Mouse (Mus musculus): ENCODE data around the gene F10. TPM values are rescaled to one million over a fixed set of nuclear protein-coding genes. Genes with fewer than 3 reads are reported as not detected.

Gene F10
- total and polyA plus RNA-seq, 3 experiments: not detected

- Histone ChIP-seq H3K4me2 (ENCODE audit: insufficient read depth, low read depth, poor library complexity, severe bottlenecking) (no peak overlapping the region), H3K9ac (ENCODE audit: insufficient read depth, low read depth) (no peak overlapping the region), H3K36me3 (replicated peaks in 1 of 2; ENCODE audit: control insufficient read depth in 1 of 2, insufficient read depth in 1 of 2, low read length in 1 of 2) (no peaks in the 10 kb centered on the region), H3K9me3 (replicated peaks; ENCODE audit: low read length) (no peaks in the 10 kb centered on the region), H3K27ac (ENCODE audit: insufficient read depth, low read depth) (no peak overlapping the region), H3K27me3 (replicated peaks) (peaks cover 95% of the 10 kb centered on the region), H3K4me3 (replicated peaks in 1 of 3; ENCODE audit: low read depth in 2 of 3, low read length in 2 of 3, poor library complexity in 1 of 3) (no peak overlapping the region), H3K4me1 (ENCODE audit: control insufficient read depth in 1 of 2, insufficient read depth in 2 of 2) (no peaks in the 10 kb centered on the region; a peak in 1 of 4 replicates), H3K79me2 (replicated peaks; ENCODE audit: control insufficient read depth, extremely low read depth, insufficient read depth, poor library complexity, severe bottlenecking) (no peaks in the 10 kb centered on the region)
- DNase-seq (ENCODE audit: extremely low read depth): no peak
- in situ Hi-C loops (cut with MboI; ENCODE audit: low pct_ligation_motif_present, low pct_unique_long_range_greater_than_20kb, low sequenced_read_pairs): no loop called here
- TF ChIP-seq KAT2A (IDR thresholded peaks at IDR 0.05; ENCODE audit: insufficient replicate concordance, low read length) (no peak), JUN (IDR thresholded peaks at IDR 0.05; ENCODE audit: insufficient read depth, low read depth, low read length) (no peak), NRF1 (IDR thresholded peaks at IDR 0.05; ENCODE audit: low read depth, low read length) (no peak), RCOR1 (conservative IDR thresholded peaks at IDR 0.05; ENCODE audit: low read depth, low read length) (no peak), ZKSCAN1 (IDR thresholded peaks at IDR 0.05; ENCODE audit: borderline replicate concordance, low read depth, low read length) (no peak), ELF1 (IDR thresholded peaks at IDR 0.05; ENCODE audit: low read depth, low read length) (no peak), CTCF (conservative IDR thresholded peaks at IDR 0.05 in 1 of 2, IDR thresholded peaks at IDR 0.05 in 1 of 2; ENCODE audit: low read depth in 2 of 2, low read length in 2 of 2) (no peak), CHD1 (IDR thresholded peaks at IDR 0.05; ENCODE audit: low read depth, low read length) (no peak), MEF2A (IDR thresholded peaks at IDR 0.05; ENCODE audit: borderline replicate concordance, low read depth, low read length) (no peak), SMC3 (IDR thresholded peaks at IDR 0.05; ENCODE audit: low read depth, low read length) (no peak), JUND (conservative IDR thresholded peaks at IDR 0.05; ENCODE audit: low read depth, low read length) (no peak), TCF12 (IDR thresholded peaks at IDR 0.05; ENCODE audit: low read depth, low read length) (no peak), NELFE (IDR thresholded peaks at IDR 0.05; ENCODE audit: low read depth, low read length) (no peak), IRF4 (IDR thresholded peaks at IDR 0.05; ENCODE audit: low read depth, low read length) (no peak), USF1 (IDR thresholded peaks at IDR 0.05; ENCODE audit: low read depth, low read length) (no peak)
- dilution Hi-C loops (cut with MboI; ENCODE audit: extremely low pct_ligation_motif_present, extremely low pct_unique_long_range_greater_than_20kb, low sequenced_read_pairs): no loop called here
Observed at GRCm38 (mm10) chr8:13041459-13041858, 4.4 kb downstream of the F10 start.

GRCm38 (mm10) chr8:13047652-13048051, 10.5 kb downstream of the F10 start:
- no peaks in the 10 kb centered on the region for H3K36me3 ChIP-seq (replicated peaks in 1 of 2; ENCODE audit: control insufficient read depth in 1 of 2, insufficient read depth in 1 of 2, low read length in 1 of 2)
- in situ Hi-C loops (cut with MboI; ENCODE audit: low pct_ligation_motif_present, low pct_unique_long_range_greater_than_20kb, low sequenced_read_pairs): no loop called here
- H3K4me1 ChIP-seq (ENCODE audit: control insufficient read depth in 1 of 2, insufficient read depth in 2 of 2): no peaks in the 10 kb centered on the region
- H3K79me2 ChIP-seq (replicated peaks; ENCODE audit: control insufficient read depth, extremely low read depth, insufficient read depth, poor library complexity, severe bottlenecking): no peaks in the 10 kb centered on the region
- H3K27ac ChIP-seq (ENCODE audit: insufficient read depth, low read depth): no peak overlapping the region
- no peak for DNase-seq (ENCODE audit: extremely low read depth)
- no peak overlapping the region for H3K4me3 ChIP-seq (replicated peaks in 1 of 3; ENCODE audit: low read depth in 2 of 3, low read length in 2 of 3, poor library complexity in 1 of 3)
- peaks cover 88% of the 10 kb centered on the region for H3K27me3 ChIP-seq (replicated peaks)
- no peak overlapping the region for H3K4me2 ChIP-seq (ENCODE audit: insufficient read depth, low read depth, poor library complexity, severe bottlenecking)
- no peak overlapping the region for H3K9ac ChIP-seq (ENCODE audit: insufficient read depth, low read depth)
- H3K9me3 ChIP-seq (replicated peaks; ENCODE audit: low read length): peaks cover 7% of the 10 kb centered on the region
- dilution Hi-C loops (cut with MboI; ENCODE audit: extremely low pct_ligation_motif_present, extremely low pct_unique_long_range_greater_than_20kb, low sequenced_read_pairs): no loop called here
- TF ChIP-seq ZKSCAN1 (IDR thresholded peaks at IDR 0.05; ENCODE audit: borderline replicate concordance, low read depth, low read length): no peak
- no peak for TF ChIP-seq ZNF384 (IDR thresholded peaks at IDR 0.05; ENCODE audit: low read depth, low read length)
